Mouse (Mus musculus): ENCODE results near the gene Bcas3.

Gene Bcas3

GRCm38 (mm10) chr11:85811676-85812075, 458.7 kb downstream of the Bcas3 start:
- DNase-seq: no peak

GRCm38 (mm10) chr11:85812201-85812966, 459.4 kb downstream of the Bcas3 start:
- peak; percentile 76 for DNase-seq

- no peak for DNase-seq
Observed at GRCm38 (mm10) chr11:85814678-85815077, 461.7 kb downstream of the Bcas3 start.

GRCm38 (mm10) chr11:85816471-85816870, 463.5 kb downstream of the Bcas3 start:
- DNase-seq: no peak

- DNase-seq: peak; percentile 61
Observed at GRCm38 (mm10) chr11:85818401-85818800, 465.4 kb downstream of the Bcas3 start.

- no peak for DNase-seq
Observed at GRCm38 (mm10) chr11:85820959-85821358, 468.0 kb downstream of the Bcas3 start.

GRCm38 (mm10) chr11:85821659-85822058, 468.7 kb downstream of the Bcas3 start:
- peak; percentile 39 for DNase-seq

- DNase-seq: peak; percentile 92
Observed at GRCm38 (mm10) chr11:85823181-85823580, 470.2 kb downstream of the Bcas3 start.

- DNase-seq: no peak
Observed at GRCm38 (mm10) chr11:85823794-85824193, 470.8 kb downstream of the Bcas3 start.

- DNase-seq: no peak
Observed at GRCm38 (mm10) chr11:85825031-85825430, 472.1 kb downstream of the Bcas3 start.

GRCm38 (mm10) chr11:85825823-85826222, 472.9 kb downstream of the Bcas3 start:
- DNase-seq: peak; percentile 56

- peak; percentile 56 for DNase-seq
Observed at GRCm38 (mm10) chr11:85827342-85827741, 474.4 kb downstream of the Bcas3 start.

GRCm38 (mm10) chr11:85828691-85829519, 475.9 kb downstream of the Bcas3 start:
- DNase-seq: peak; percentile 59

GRCm38 (mm10) chr11:85829520-85830440, 476.8 kb downstream of the Bcas3 start:
- DNase-seq: peak; percentile 73

GRCm38 (mm10) chr11:85830901-85831341, 478.0 kb downstream of the Bcas3 start:
- DNase-seq: peak; percentile 66

GRCm38 (mm10) chr11:85831656-85832230, 478.8 kb downstream of the Bcas3 start:
- DNase-seq: peak; percentile 63

- peak; percentile 95 for DNase-seq
Observed at GRCm38 (mm10) chr11:85832231-85832924, 479.4 kb downstream of the Bcas3 start, which contains the start of gene Tbx2. Tbx2 (plus strand) TSS chr11:85832551.

GRCm38 (mm10) chr11:85833081-85833521, 480.1 kb downstream of the Bcas3 start:
- peak; percentile 66 for DNase-seq

- peak; percentile 60 for DNase-seq
Observed at GRCm38 (mm10) chr11:85833761-85834385, 480.9 kb downstream of the Bcas3 start.

GRCm38 (mm10) chr11:85834386-85834931, 481.5 kb downstream of the Bcas3 start:
- DNase-seq: peak; percentile 49

All from kidney, postnatal 10 days (tissue).